Mouse (Mus musculus) thymus, adult 2 months (tissue): ENCODE measurements around the gene Ccdc187.

ENCODE experiments used
- CTCF ChIP-seq: fragments of 200-500 bp; IDR thresholded peaks from 2 replicates; pipeline ENCODE4 v1.5.1; 2012; ENCODE audit warnings: mild to moderate bottlenecking, control low read depth, low read length, moderate library complexity, borderline replicate concordance; ENCODE audit not compliant: control insufficient read depth, poor library complexity, insufficient read depth; ENCODE audit errors: extremely low read depth
- POLR2A ChIP-seq: fragments of 200-500 bp; IDR thresholded peaks from 2 replicates; pipeline ENCODE4 v1.6.1; 2012; ENCODE audit warnings: mild to moderate bottlenecking, low read length, control low read depth, moderate library complexity; ENCODE audit not compliant: control insufficient read depth, poor library complexity, insufficient read depth; ENCODE audit errors: extremely low read depth

DNA sequence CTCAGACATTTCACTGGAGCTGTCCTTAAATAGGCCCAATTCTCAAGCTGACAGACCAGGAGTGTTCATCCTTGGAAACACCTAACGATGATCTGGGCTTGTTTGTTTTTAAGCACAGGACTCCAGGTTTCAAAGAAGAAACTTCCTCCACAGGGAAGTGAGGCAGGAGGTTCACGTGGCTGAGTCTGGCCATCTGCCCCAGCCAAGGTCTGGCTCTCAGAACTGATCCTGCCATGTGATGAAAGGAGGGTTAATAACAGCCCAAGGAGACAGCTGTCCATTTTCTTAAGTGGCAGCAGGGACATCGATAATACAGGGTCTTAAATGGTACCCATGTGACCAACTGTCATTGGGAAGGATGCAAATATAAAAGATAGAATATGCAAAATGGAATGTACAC lies 84.8 kb downstream of the Ccdc187 start:
- TF ChIP-seq CTCF = no peak
- no peak for TF ChIP-seq POLR2A
